Mouse (Mus musculus) kidney, adult 18-20 months (tissue): ENCODE measurements at regions not wholly inside any gene's neighbourhood (a gene's known extent, or its start where the extent isn't known, plus 50 kb on each side); places are given as distances from the start of the nearest gene placed in this dataset.
"Not testable (repeated sequence)": the region's sequence is repeated elsewhere in the genome, so short reads cannot be mapped to it uniquely, and the experiment has no call there.

Source experiments
- DNase-seq: peaks from one replicate; pipeline ENCODE4 v3.0.0; 2021

GRCm38 (mm10) chr10:22460386-22460785, 100.0 kb downstream of the Raet1d start:
- DNase-seq = not testable (repeated sequence)

- DNase-seq = not testable (repeated sequence)
Observed at GRCm38 (mm10) chr10:22460818-22461479, 100.6 kb downstream of the Raet1d start.

GRCm38 (mm10) chr10:22461480-22462050, 101.2 kb downstream of the Raet1d start:
- not testable (repeated sequence) for DNase-seq

- DNase-seq = not testable (repeated sequence)
Observed at GRCm38 (mm10) chr10:22471722-22472330, 111.5 kb downstream of the Raet1d start.

- DNase-seq = peak; percentile 17
Observed at GRCm38 (mm10) chr10:22479860-22480259, 119.5 kb downstream of the Raet1d start.

- DNase-seq = not testable (repeated sequence)
Observed at GRCm38 (mm10) chr10:22487071-22487470, 126.7 kb downstream of the Raet1d start.

- DNase-seq = not testable (repeated sequence)
Observed at GRCm38 (mm10) chr10:22491806-22492347, 131.5 kb downstream of the Raet1d start.

- no peak for DNase-seq
Observed at GRCm38 (mm10) chr10:22495975-22496496, 135.7 kb downstream of the Raet1d start.
